Mouse (Mus musculus) kidney, embryonic 15.5 days (tissue): Measurements from ENCODE around the gene Dchs2. TPM values are rescaled to one million over a fixed set of nuclear protein-coding genes. Genes with fewer than 3 reads are reported as not detected.
A peak's percentile ranks its signal among the peaks of the same experiment; 100 is the strongest.

Experiments used
- ATAC-seq: fragments of 200-750 bp; cut with Nextera tagmentation; replicated peaks from 2 replicates; pipeline ENCODE4 v1.8.0; 2017; ENCODE audit warnings: moderate TSS enrichment; ENCODE audit not compliant: low FRiP score
- H3K27ac ChIP-seq: fragments of 300-500 bp; sonication (generic); 2 replicates; pipeline ENCODE4 v1.5.1; 2015; ENCODE audit warnings: mild to moderate bottlenecking, inconsistent platforms
- H3K27me3 ChIP-seq: fragments of 300-500 bp; sonication (generic); 2 replicates; pipeline ENCODE4 v1.6.1; 2015; ENCODE audit warnings: inconsistent platforms
- H3K36me3 ChIP-seq: fragments of 300-500 bp; sonication (generic); 2 replicates; pipeline ENCODE4 v1.6.1; 2015; ENCODE audit warnings: inconsistent platforms
- H3K4me1 ChIP-seq: fragments of 300-500 bp; sonication (generic); 2 replicates; pipeline ENCODE4 v1.6.1; 2015; ENCODE audit warnings: inconsistent platforms
- H3K4me2 ChIP-seq: fragments of 300-500 bp; sonication (generic); 2 replicates; pipeline ENCODE4 v1.6.1; 2015; ENCODE audit warnings: moderate library complexity, mild to moderate bottlenecking, inconsistent platforms
- H3K4me3 ChIP-seq: fragments of 300-500 bp; sonication (generic); replicated peaks from 2 replicates; pipeline ENCODE4 v1.5.1; 2015; ENCODE audit warnings: mild to moderate bottlenecking, inconsistent platforms
- H3K9ac ChIP-seq: fragments of 300-500 bp; sonication (generic); 2 replicates; pipeline ENCODE4 v1.6.1; 2015; ENCODE audit warnings: mild to moderate bottlenecking, inconsistent platforms
- H3K9me3 ChIP-seq: fragments of 300-500 bp; sonication (generic); replicated peaks from 2 replicates; pipeline ENCODE4 v1.6.1; 2016; ENCODE audit warnings: inconsistent platforms
- WGBS: fragments of 180-500 bp; shearing (Covaris S2); methylation state at CpG from one replicate; pipeline ENCODE4 v1.1.7; 2015; ENCODE audit warnings: mixed read lengths; 5-methylcytosine and 5-hydroxymethylcytosine counted together
- polyA plus RNA-seq: library from polyadenylated mRNA; unstranded; fragments of >200 nt; fragmentation: Nextera tagmentation; extraction: Ambion mirVana; gene quantifications from 2 replicates; pipeline ENCODE4 v1.2.1, GENCODE M21; 2015

Gene Dchs2
- polyA plus RNA-seq: 0.12 and 0.21 TPM in 2 replicates

DNA sequence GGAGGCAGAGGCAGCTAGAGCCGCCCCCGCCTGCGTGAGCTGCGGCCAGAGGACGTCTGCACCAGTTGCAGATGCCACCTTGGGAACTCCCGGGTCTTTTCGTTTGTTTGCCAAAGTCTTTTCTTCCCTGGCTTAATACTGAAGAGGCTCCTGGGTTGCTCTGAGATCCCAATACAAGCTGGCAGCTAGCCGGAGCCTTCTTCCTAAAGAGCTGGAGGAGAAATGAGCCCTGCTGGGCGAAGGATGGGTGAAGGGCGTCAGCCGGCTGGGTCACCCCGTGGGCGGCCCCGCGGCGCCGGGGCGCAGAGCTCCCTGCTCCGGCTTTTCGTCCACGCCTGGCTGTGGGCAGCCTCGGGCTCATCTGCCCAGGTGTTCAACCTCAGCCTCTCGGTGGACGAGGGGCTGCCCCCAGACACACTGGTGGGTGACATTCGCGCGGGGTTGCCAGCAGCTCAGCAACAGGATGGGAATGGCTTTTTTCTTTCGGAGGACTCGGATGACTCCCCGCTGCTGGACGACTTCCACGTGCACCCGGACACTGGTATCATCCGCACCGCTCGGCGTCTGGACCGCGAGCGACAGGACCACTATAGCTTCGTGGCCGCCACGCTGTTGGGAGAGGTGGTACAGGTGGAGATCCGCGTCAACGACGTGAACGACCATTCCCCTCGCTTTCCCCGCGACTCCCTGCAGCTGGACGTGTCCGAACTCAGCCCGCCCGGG is at the start of gene Dchs2:
TSS of gene Dchs2 (plus strand) at position 223 of the 723 bp plus-strand sequence.
- peaks cover 74% of the 10 kb centered on the region for H3K27me3 ChIP-seq
- H3K9me3 ChIP-seq: no peaks in the 10 kb centered on the region
- peak; percentile 65 for ATAC-seq
- peak within 1 kb of the TSS; percentile 97 for H3K4me2 ChIP-seq
- H3K9ac ChIP-seq: peak within 1 kb of the TSS; percentile 29; the same call in 1 of the 2 replicates
- peak within 1 kb of the TSS; percentile 57 for H3K4me3 ChIP-seq
- no peaks in the 10 kb centered on the region for H3K36me3 ChIP-seq
- under 1% methylated on average over 50 of the region's 55 CpGs for WGBS
- H3K27ac ChIP-seq: no peak within 1 kb of the TSS
- peaks cover 30% of the 10 kb centered on the region for H3K4me1 ChIP-seq

DNA sequence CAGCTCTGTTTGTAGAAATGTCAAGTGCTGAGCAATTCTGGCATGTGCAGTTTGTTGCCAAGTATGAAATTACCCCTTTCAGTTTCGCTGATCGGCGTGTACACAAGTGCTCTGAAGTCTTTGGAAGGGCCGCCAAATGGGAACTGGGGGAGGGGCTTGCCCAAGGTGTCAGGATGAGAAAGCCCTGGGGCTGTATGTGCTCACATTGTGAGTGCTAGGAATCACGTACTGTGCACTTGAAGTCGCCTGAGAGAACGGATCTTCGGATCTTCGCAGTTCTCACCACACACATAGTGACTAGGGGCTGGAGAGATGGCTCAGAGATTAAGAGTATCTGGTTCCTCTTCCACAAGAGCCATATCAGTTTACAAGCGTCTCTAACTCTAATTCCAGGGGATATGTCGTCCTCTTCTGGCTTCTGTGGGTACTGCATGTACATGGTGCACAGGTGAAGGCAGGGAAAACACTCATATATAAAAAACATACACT is 47.1 kb upstream of the Dchs2 start:
- H3K9ac ChIP-seq: peak overlapping the region; percentile 33; the same call in 1 of the 2 replicates
- 1% methylated on average over 11 of the region's 11 CpGs for WGBS
- H3K4me2 ChIP-seq: peak overlapping the region; percentile 72
- H3K9me3 ChIP-seq: no peaks in the 10 kb centered on the region
- no peaks in the 10 kb centered on the region for H3K36me3 ChIP-seq
- H3K4me1 ChIP-seq: 0 out of 2 replicates have a peak, but pooled peaks cover 2% of the 10 kb centered on the region
- no peaks in the 10 kb centered on the region for H3K27me3 ChIP-seq
- peak; percentile 84 for ATAC-seq
- H3K27ac ChIP-seq: no peak overlapping the region
- H3K4me3 ChIP-seq: peak overlapping the region; percentile 39

DNA sequence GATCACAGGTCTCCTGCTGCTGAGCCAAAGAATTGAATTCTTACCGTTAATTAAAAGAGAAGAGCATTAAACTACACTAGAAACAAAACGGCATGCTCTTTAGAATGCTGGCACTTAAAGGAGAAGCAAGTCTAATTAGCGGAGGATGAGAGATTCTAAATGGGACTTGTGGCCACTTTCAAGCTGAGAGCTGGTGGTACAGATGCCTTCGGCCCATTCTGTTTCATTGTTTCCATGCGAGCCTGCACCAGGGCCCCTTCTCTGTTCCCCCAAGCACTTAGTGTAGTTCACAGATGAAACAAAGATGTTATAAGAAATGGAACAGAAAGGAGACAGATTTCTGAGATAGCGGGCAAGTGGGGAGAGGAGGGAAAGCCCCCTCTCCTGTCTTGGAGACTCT is 30.2 kb upstream of the Dchs2 start:
- H3K4me3 ChIP-seq: no peak overlapping the region
- no peak overlapping the region for H3K9ac ChIP-seq
- no peaks in the 10 kb centered on the region for H3K36me3 ChIP-seq
- no peak overlapping the region for H3K4me2 ChIP-seq
- ATAC-seq: no peak
- H3K9me3 ChIP-seq: no peaks in the 10 kb centered on the region
- peaks cover 8% of the 10 kb centered on the region; the same call in 1 of the 2 replicates for H3K4me1 ChIP-seq
- peaks cover 18% of the 10 kb centered on the region for H3K27me3 ChIP-seq
- H3K27ac ChIP-seq: no peak overlapping the region
- 84% methylated on average over 6 of the region's 6 CpGs for WGBS

DNA sequence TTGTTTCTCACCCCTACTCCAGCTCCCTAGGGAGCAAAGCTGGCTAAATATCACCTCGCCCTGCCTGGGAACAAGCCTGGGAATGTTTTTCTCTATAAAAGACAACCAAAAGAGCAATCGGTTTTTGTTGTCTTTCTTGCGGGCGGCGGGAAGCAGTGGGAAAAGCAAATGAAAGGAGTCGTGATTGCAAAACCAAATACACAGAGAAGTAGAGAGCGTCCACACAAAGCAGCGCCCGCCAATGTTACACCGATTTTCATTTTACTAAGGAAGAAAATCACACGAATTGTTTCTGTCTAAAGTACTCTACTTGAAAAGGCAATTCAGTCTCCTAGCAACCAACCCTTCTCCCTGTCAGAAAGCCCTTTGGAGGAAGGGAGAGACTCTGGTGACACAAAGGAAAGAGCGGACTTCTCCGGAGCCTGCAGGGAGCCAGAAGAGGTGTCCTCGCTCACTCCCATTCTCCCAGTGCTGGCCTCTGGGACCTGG is 29.2 kb upstream of the Dchs2 start:
- H3K4me3 ChIP-seq: peak overlapping the region; percentile 31
- H3K9ac ChIP-seq: 0 out of 2 replicates have a peak overlapping the region, but pooled peaks have one; percentile 10
- 11% methylated on average over 14 of the region's 14 CpGs for WGBS
- no peaks in the 10 kb centered on the region for H3K36me3 ChIP-seq
- H3K27ac ChIP-seq: no peak overlapping the region
- ATAC-seq: no peak
- H3K27me3 ChIP-seq: peaks cover 18% of the 10 kb centered on the region
- peaks cover 8% of the 10 kb centered on the region; the same call in 1 of the 2 replicates for H3K4me1 ChIP-seq
- peak overlapping the region; percentile 52 for H3K4me2 ChIP-seq
- no peaks in the 10 kb centered on the region for H3K9me3 ChIP-seq

- WGBS: 89% methylated on average over 1 of the region's 1 CpGs
- H3K4me3 ChIP-seq: 0 out of 2 replicates have a peak overlapping the region, but pooled peaks have one; percentile 31
- H3K4me1 ChIP-seq: peaks cover 8% of the 10 kb centered on the region; the same call in 1 of the 2 replicates
Measured at GRCm38 (mm10) chr3:83099139-83099538, 28.6 kb upstream of the Dchs2 start.

DNA sequence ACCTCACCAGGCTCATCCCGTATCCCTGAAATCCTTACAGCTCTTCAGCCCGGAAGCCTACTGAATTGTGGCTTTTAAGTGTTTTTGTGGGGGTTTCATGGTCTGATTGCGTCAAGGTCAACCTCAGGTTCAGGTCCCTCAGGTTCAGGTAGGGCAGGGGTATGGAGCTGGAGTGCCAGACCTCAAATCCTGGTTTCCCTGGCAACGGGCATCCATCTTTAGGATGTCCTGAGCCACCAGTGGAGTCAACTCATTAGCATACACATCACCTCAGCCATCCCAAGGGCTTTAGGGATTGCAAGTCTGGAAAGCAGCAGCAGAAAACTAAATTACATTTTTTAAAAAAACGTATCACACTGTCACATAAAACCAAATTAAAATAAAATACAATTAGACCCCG is 28.1 kb upstream of the Dchs2 start:
- ATAC-seq: no peak
- no peaks in the 10 kb centered on the region for H3K36me3 ChIP-seq
- H3K27ac ChIP-seq: no peak overlapping the region
- 70% methylated on average over 6 of the region's 6 CpGs for WGBS
- peaks cover 8% of the 10 kb centered on the region; the same call in 1 of the 2 replicates for H3K4me1 ChIP-seq
- peaks cover 18% of the 10 kb centered on the region for H3K27me3 ChIP-seq
- no peaks in the 10 kb centered on the region for H3K9me3 ChIP-seq
- H3K9ac ChIP-seq: no peak overlapping the region
- no peak overlapping the region for H3K4me2 ChIP-seq
- no peak overlapping the region for H3K4me3 ChIP-seq

More at GRCm38 (mm10) chr3:83099139-83099538, 28.6 kb upstream of the Dchs2 start:
- Histone ChIP-seq H3K9ac (no peak overlapping the region), H3K9me3 (no peaks in the 10 kb centered on the region), H3K27me3 (peaks cover 18% of the 10 kb centered on the region), H3K36me3 (no peaks in the 10 kb centered on the region), H3K27ac (no peak overlapping the region), H3K4me2 (peak overlapping the region; percentile 52)
- no peak for ATAC-seq

GRCm38 (mm10) chr3:83102286-83102685 is 25.5 kb upstream of the Dchs2 start:
- Histone ChIP-seq H3K9ac (no peak overlapping the region), H3K4me1 (peaks cover 8% of the 10 kb centered on the region; the same call in 1 of the 2 replicates), H3K9me3 (no peaks in the 10 kb centered on the region), H3K4me2 (no peak overlapping the region), H3K27me3 (peaks cover 13% of the 10 kb centered on the region), H3K4me3 (no peak overlapping the region), H3K36me3 (no peaks in the 10 kb centered on the region), H3K27ac (no peak overlapping the region)
- no peak for ATAC-seq
- WGBS: 88% methylated on average over 6 of the region's 6 CpGs

DNA sequence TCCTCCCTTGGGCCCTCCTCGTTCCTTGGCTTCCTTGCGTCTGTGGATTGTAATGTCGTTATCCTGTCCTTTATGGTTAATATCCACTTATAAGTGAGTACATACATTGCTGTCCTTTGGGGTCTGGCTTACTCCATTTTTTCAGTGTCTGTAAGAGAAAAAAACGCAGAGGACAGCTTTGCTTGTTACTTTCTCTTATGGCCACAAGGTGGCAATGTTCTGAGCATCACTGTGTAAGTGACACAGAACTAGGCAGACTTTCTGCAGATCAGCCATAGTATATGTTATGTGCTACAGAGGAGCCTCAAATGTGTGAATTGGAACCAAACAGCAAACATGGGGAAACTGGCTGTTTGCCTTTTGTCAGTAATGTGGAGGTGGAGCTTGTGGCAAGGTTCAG is 17.6 kb upstream of the Dchs2 start:
- Histone ChIP-seq H3K4me3 (no peak overlapping the region), H3K4me2 (no peak overlapping the region), H3K36me3 (no peaks in the 10 kb centered on the region), H3K9ac (no peak overlapping the region), H3K9me3 (no peaks in the 10 kb centered on the region), H3K27ac (no peak overlapping the region), H3K27me3 (peaks cover 17% of the 10 kb centered on the region), H3K4me1 (peaks cover 10% of the 10 kb centered on the region; the same call in 1 of the 2 replicates)
- no peak; the same call in 1 of the 2 replicates for ATAC-seq
- 31% methylated on average over 4 of the region's 4 CpGs for WGBS

DNA sequence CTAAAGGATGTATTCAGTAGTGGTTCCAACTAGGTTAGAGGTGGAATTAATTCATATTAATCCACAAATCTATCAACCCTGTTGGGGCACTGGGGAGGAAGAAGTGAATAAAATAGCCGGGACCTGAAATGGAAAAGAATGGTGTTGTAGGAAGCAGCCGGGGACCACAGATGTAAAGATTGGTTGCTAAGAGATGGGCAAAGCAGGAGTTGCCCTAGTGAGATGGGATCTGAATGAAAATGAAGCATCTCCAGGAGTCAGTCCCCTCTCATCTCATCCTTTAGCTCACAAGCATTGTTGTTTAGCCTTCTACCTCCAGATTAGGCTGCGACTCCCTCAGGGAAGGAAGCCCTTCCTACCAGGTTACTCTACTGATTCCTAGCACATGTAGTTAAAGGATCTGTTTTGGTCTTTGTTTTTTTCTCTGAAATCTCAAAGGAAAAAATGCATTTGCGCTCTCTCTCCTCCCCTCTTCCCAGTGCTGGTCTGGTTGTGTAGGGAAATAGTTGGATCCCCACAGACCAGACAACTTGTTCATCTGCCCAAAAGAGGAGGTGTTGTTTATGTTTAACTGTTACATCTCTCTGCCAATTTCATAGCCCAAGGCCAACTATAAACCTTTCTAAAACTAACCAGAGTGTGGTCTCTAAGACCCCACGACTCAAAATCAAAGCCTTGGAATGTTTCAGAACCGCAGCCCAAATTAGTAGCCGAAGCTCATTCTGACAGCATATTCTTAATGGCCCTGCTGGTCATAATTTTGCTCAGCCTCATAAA is 16.1 kb upstream of the Dchs2 start:
- Histone ChIP-seq H3K36me3 (no peaks in the 10 kb centered on the region), H3K9me3 (no peaks in the 10 kb centered on the region), H3K4me3 (no peak overlapping the region), H3K4me2 (no peak overlapping the region), H3K4me1 (peaks cover 10% of the 10 kb centered on the region; the same call in 1 of the 2 replicates), H3K27me3 (peaks cover 20% of the 10 kb centered on the region), H3K27ac (no peak overlapping the region), H3K9ac (no peak overlapping the region)
- WGBS: 44% methylated on average over 7 of the region's 7 CpGs
- ATAC-seq: no peak

GRCm38 (mm10) chr3:83112869-83113268 is 14.9 kb upstream of the Dchs2 start:
- 8% methylated on average over 3 of the region's 3 CpGs for WGBS
- H3K4me3 ChIP-seq: no peak overlapping the region
- no peaks in the 10 kb centered on the region for H3K36me3 ChIP-seq
- no peak for ATAC-seq
- H3K9me3 ChIP-seq: no peaks in the 10 kb centered on the region
- no peak overlapping the region for H3K4me2 ChIP-seq
- H3K4me1 ChIP-seq: peaks cover 10% of the 10 kb centered on the region; the same call in 1 of the 2 replicates
- peaks cover 20% of the 10 kb centered on the region for H3K27me3 ChIP-seq
- H3K27ac ChIP-seq: no peak overlapping the region
- H3K9ac ChIP-seq: no peak overlapping the region

GRCm38 (mm10) chr3:83114946-83115345 is 12.8 kb upstream of the Dchs2 start:
- H3K4me3 ChIP-seq: no peak overlapping the region
- ATAC-seq: no peak
- H3K27ac ChIP-seq: no peak overlapping the region
- H3K4me1 ChIP-seq: peaks cover 10% of the 10 kb centered on the region; the same call in 1 of the 2 replicates
- 56% methylated on average over 1 of the region's 1 CpGs for WGBS
- H3K9me3 ChIP-seq: no peaks in the 10 kb centered on the region
- no peaks in the 10 kb centered on the region for H3K36me3 ChIP-seq
- H3K27me3 ChIP-seq: peaks cover 24% of the 10 kb centered on the region
- no peak overlapping the region for H3K9ac ChIP-seq
- no peak overlapping the region for H3K4me2 ChIP-seq
